Mouse (Mus musculus): ENCODE measurements around the gene Ube2dnl1.

Ube2dnl1 gene

GRCm38 (mm10) chrX:114904712-114905111 is at the start of gene Ube2dnl1:
Ube2dnl1 (plus strand) TSS chrX:114905012.
- DNase-seq (ENCODE audit: low read depth): no peak

DNA sequence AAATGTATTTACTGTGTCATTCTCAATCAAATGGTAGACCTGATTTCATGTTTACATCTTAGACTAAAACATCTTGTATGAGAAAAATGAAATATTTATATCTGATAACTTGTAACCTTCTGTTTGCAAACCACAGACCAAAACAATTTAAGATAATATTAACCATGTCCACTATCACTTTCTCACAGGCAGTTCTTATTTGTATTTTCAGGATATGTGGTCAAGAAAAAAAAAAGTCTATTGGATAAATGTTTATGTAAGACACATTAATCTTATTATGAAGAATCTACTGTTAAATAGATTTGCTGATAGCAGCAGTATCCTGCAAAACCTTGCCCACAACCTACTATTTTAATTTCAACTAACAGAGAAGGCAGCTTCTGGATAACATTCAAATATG is 9.3 kb upstream of the Ube2dnl1 start:
- no peak for DNase-seq (ENCODE audit: low read depth)

DNA sequence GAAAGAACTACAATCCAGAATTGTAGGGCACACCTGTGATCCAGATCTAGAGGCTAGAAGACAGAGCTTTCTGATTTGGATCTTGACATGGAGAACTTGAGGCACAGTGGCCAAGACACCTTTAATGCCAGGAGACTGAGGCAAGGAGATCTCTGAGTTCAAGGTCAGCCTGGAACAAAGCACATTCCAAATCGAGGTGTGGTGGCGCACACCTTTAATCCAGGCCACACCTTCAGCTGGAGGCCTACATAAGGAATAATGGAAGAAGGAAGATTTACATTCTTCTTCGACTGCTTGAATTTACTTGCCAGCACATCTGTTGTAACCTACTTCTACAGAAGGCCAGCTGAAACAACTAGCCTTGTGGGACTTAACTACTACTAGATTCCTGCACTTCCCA is 7.3 kb upstream of the Ube2dnl1 start:
- DNase-seq (ENCODE audit: low read depth): no peak

DNA sequence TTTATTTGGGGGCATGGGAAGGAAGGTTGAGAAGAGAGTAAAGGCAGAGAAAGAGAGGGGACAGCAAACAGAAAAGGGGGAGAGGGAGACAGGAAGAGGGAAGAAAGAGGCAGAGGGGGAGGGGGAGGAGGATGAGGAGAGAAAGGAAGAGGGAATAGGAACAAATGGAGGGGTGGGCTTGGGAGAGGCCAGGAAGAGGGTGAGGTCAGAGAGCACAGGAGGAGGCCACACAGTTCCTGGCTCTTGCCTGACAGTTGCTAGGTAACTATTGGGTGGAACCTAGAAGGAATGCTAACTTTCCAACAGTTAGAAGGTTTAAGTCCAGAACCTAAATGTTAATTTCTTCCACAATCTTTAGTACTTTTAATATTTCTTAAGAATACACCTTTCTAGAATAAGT is 1.4 kb upstream of the Ube2dnl1 start:
- no peak for DNase-seq (ENCODE audit: low read depth)

DNA sequence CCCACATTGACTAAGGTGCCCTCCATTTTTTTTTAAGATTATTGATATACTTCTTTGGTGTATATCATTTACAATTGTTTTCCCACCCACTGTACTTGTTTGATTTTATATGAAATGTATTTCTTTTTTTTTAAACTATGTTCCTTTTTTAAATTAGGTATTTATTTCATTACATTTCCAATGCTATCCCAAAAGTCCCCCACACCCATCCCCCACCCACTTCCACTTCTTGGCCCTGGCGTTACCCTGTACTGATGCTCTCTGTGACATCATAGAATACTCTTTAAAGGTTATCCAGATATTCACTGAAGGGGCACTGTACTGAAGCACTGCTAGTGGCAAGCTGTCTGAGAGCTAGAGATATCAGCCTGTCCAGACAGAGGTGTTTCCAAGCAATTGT is 2.5 kb downstream of the Ube2dnl1 start, which contains the start of gene Ube2dnl2:
Gene Ube2dnl2, plus strand, starts transcription at position 301 of the 400 bp plus-strand sequence.
- DNase-seq (ENCODE audit: low read depth): no peak

- DNase-seq (ENCODE audit: low read depth): no peak
These were observed 50.3 kb downstream of the Ube2dnl1 start for GRCm38 (mm10) chrX:114955066-114955465.

All from c-Kit-positive CD71-positive TER-119-negative erythroid progenitor cells, embryonic 14.5 days (primary cell).